Mouse (Mus musculus): ENCODE data around the gene Olfr1306.

Olfr1306 gene

DNA sequence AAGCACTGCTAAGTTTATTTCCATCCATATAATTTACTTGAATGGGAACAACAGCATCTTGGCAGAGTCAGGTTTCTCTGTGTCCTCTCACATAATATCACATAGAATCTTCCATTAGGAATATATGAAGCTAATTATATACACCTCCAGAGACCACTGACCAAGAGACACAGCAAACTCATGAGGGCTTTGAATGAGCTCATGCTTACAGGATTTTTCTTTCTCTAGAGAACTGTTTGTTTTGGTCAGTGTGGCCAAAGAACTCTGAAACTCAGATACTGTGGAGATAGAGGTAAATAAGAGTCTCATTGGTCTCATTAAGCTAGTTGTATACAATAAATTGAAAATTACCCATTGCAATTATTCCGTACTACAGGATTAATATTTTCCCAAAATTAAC lies at the start of gene Olfr1306:
TSS of gene Olfr1306 (minus strand) at position 101 of the 400 bp plus-strand sequence.
- no peak for DNase-seq

DNA sequence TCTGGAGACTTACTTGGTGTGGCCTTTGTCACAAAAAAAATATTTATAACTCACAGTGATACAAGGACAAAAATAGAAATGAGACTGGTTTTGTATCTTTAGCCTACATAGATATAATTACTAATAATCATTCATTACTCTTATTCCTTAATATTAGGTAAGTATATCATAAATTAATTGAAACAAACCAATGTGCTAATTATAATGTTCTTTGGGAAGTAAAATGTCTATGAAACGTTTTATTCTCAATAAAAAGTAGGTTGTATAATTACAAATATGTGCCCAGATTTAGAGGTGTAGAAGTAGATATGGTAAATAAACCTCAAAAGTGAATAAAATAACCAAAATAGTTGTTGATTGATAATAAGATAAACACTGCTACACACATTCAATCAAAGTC lies 48.8 kb upstream of the Olfr1306 start, which contains the start of gene Olfr1308:
TSS of gene Olfr1308 (minus strand) at position 101 of the 400 bp plus-strand sequence.
- DNase-seq: no peak

DNA sequence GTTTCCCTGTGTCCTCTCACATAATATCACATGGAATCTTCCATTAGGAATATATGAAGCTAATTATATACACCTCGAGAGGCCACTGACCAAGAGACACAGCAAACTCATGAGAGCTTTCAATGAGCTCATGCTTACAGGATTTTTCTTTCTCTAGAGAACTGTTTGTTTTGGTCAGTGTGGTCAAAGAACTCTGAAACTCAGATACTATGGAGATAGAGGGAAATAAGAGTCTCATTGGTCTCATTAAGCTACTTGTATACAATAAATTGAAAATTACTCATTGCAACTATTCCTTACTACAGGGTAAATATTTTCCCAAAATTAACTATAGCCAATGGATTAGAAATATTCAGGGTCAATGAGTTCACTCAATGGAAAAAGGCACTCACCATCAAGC lies 33.3 kb upstream of the Olfr1306 start, which contains the start of gene Olfr1307:
TSS of gene Olfr1307 (minus strand) at position 101 of the 400 bp plus-strand sequence.
- no peak for DNase-seq

DNA sequence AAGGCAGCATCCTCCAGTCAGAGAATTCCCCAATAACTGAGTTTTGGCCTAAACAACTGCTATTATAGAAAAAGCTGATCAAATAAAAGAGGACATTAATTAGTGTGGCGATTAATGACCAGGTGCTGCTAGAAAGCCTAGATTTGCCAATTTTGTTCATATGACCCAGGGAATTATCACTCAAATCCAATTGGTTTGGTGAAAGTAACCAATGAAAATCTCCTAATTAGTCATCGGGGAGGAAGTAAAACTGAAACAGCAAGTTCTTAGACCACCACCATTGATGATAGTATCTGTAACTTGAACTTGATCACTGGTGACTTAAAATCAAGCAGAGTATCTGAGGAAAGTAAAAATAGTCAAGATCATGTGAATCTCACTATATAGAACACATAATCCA lies 39.0 kb downstream of the Olfr1306 start, which contains the start of gene Olfr1305:
TSS of gene Olfr1305 (minus strand) at position 101 of the 400 bp plus-strand sequence.
- DNase-seq: no peak

Measured in right cerebral cortex, postnatal 4 days (tissue).